Mouse (Mus musculus) liver, embryonic 15.5 days (tissue): ENCODE results near the gene Efr3b. TPM values are rescaled to one million over a fixed set of nuclear protein-coding genes. Genes with fewer than 3 reads are reported as not detected.

Experiments
- ATAC-seq: fragments of 200-750 bp; cut with Nextera tagmentation; 2 replicates; pipeline ENCODE4 v1.8.0; 2017; ENCODE audit warnings: moderate number of reproducible peaks, mild to moderate bottlenecking, moderate library complexity; ENCODE audit not compliant: insufficient read depth
- H3K27ac ChIP-seq: fragments of 300-500 bp; sonication (generic); replicated peaks from 2 replicates; pipeline ENCODE4 v1.5.1; 2015; ENCODE audit warnings: mild to moderate bottlenecking, inconsistent platforms
- H3K27me3 ChIP-seq: fragments of 300-500 bp; sonication (generic); 2 replicates; pipeline ENCODE4 v1.6.1; 2015; ENCODE audit warnings: mild to moderate bottlenecking, inconsistent platforms
- H3K36me3 ChIP-seq: fragments of 300-500 bp; sonication (generic); replicated peaks from 2 replicates; pipeline ENCODE4 v1.6.1; 2015; ENCODE audit warnings: moderate library complexity, mild to moderate bottlenecking, inconsistent platforms
- H3K4me1 ChIP-seq: fragments of 300-500 bp; sonication (generic); replicated peaks from 2 replicates; pipeline ENCODE4 v1.6.1; 2015; ENCODE audit warnings: inconsistent platforms
- H3K4me2 ChIP-seq: fragments of 300-500 bp; sonication (generic); 2 replicates; pipeline ENCODE4 v1.6.1; 2015; ENCODE audit warnings: moderate library complexity, mild to moderate bottlenecking, inconsistent platforms
- H3K4me3 ChIP-seq: fragments of 300-500 bp; sonication (generic); replicated peaks from 2 replicates; pipeline ENCODE4 v1.5.1; 2015; ENCODE audit warnings: mild to moderate bottlenecking, inconsistent platforms
- H3K9ac ChIP-seq: fragments of 300-500 bp; sonication (generic); 2 replicates; pipeline ENCODE4 v1.6.1; 2015; ENCODE audit warnings: moderate library complexity, mild to moderate bottlenecking, inconsistent platforms
- H3K9me3 ChIP-seq: fragments of 300-500 bp; sonication (generic); replicated peaks from 2 replicates; pipeline ENCODE4 v1.6.1; 2016; ENCODE audit warnings: inconsistent platforms
- WGBS: fragments of 180-500 bp; shearing (Covaris S2); methylation state at CpG from one replicate; pipeline ENCODE4 v1.1.7; 2015; ENCODE audit warnings: mixed read lengths; ENCODE audit not compliant: insufficient replicate concordance; 5-methylcytosine and 5-hydroxymethylcytosine counted together
- polyA plus RNA-seq: library from polyadenylated mRNA; unstranded; fragments of >200 nt; fragmentation: Nextera tagmentation; extraction: Ambion mirVana; gene quantifications from 2 replicates; pipeline ENCODE4 v1.2.1, GENCODE M21; 2015

Gene Efr3b
- polyA plus RNA-seq = 0.09 and 0.13 TPM in 2 replicates

DNA sequence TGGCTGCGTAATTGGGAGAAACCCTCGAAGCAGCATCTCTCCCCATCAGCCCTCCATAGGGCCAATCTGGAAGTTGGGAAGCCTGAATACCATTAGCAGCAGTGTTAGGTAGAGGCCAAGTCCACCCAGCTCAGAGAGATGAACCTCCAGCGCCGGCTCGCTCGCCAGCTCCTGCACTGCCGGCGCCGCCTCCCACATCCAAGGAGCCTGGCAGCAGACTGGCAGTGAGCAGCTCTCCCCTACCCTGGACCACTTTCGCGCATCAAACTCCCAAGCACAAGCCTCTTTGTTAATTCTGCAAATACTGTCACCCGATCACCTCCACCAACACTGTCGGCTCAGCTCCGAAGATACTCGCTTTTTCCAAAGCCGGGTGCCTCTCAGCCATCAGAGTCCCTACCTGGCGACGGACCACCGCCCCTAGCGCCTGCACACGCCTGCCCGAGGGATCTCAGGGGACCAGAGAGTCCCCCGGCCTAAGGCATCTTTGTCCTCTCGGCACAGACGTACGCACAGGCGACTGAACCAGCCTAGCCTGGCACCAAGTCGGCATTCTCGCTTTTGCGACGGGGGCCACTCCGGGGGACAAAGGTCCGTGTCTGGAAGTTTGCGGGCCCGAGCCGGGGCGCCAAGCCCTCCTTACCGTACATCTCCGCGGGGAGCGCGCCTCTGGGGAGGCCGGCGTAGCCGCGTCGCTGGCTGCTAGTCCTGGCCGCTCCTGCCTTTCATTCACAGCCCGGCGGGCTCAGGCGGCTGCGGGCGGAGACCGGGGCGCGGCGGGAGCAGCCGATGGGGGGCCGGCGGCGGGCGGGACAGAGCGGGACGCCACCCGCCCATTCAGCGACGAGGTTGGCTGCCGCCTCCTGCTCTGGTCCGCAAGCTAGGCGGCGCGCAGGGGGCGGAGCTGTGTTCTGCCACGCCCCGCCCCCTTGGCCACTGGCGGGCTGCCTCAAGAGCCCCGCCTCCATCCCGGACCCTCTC is at the start of gene Efr3b:
Gene Efr3b, minus strand, starts transcription at position 855 of the 981 bp plus-strand sequence.
- no peaks in the 10 kb centered on the region for H3K9me3 ChIP-seq
- H3K36me3 ChIP-seq = no peaks in the 10 kb centered on the region
- no peak within 1 kb of the TSS for H3K27ac ChIP-seq
- 2% methylated on average over 78 of the region's 78 CpGs for WGBS
- peaks cover 11% of the 10 kb centered on the region; the same call in 1 of the 2 replicates for H3K4me1 ChIP-seq
- peak; percentile 80 for ATAC-seq
- peak within 1 kb of the TSS; percentile 46 for H3K4me3 ChIP-seq
- H3K27me3 ChIP-seq = peaks cover 71% of the 10 kb centered on the region
- H3K9ac ChIP-seq = no peak within 1 kb of the TSS
- peak within 1 kb of the TSS; percentile 73 for H3K4me2 ChIP-seq

- Histone ChIP-seq H3K36me3 (no peaks in the 10 kb centered on the region; the same call in 1 of the 2 replicates), H3K27me3 (no peaks in the 10 kb centered on the region), H3K9ac (no peak overlapping the region), H3K4me2 (peak overlapping the region; percentile 96), H3K27ac (no peak overlapping the region), H3K9me3 (no peaks in the 10 kb centered on the region), H3K4me1 (peaks cover 18% of the 10 kb centered on the region), H3K4me3 (no peak overlapping the region)
- ATAC-seq = no peak
- WGBS = 60% methylated on average over 8 of the region's 8 CpGs
These were observed 44.7 kb upstream of the Efr3b start for GRCm38 (mm10) chr12:4083441-4083840.

DNA sequence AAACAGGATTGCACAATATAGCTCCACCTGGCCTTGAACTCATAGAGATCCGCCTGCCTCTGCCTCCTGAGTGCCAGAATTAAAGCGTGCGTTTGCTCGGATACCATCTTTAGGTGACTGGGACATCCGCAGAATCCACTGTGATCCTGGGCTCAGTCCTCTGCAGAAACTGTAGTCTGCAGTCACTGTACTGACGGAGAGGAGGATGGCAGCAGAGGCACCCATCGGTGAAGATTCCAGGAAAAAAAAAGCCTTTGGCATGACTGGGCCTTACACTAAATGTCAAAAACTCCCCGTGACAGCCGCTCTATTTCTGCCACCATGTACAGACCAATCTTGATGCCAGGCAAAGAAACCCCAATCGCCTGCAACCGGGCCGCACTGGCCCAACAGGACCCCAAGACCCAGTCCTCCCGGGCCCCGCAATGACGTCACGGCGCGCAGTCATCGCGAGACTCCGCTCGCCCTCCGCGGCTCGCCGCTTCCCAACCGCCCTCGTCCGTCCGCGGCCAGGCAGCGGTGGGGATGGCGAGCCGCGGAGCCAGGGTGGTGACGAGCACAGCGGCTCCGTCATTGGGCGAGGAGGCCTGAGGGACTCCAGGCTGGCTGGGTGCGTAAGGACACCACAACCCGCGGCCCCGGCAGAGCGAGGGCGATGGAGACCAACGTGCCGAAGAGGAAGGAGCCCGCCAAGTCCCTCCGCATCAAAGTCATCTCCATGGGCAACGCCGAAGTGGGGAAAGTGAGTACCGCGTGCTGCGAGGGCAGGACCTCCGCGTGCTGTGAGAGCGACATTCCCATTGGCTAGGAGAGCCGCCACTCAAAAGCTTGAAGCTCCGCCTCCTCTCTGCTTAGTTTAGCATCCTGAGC is 43.7 kb upstream of the Efr3b start, which contains the start of gene Dnajc27:
Gene Dnajc27, plus strand, starts transcription at position 452 of the 870 bp plus-strand sequence.
- 6% methylated on average over 59 of the region's 59 CpGs for WGBS
- peak within 1 kb of the TSS; percentile 86 for H3K27ac ChIP-seq
- H3K4me3 ChIP-seq = peak within 1 kb of the TSS; percentile 68
- no peaks in the 10 kb centered on the region for H3K9me3 ChIP-seq
- no peaks in the 10 kb centered on the region for H3K27me3 ChIP-seq
- no peaks in the 10 kb centered on the region; the same call in 1 of the 2 replicates for H3K36me3 ChIP-seq
- ATAC-seq = peak; percentile 93
- H3K4me1 ChIP-seq = peaks cover 18% of the 10 kb centered on the region
- peak within 1 kb of the TSS; percentile 96 for H3K4me2 ChIP-seq
- peak within 1 kb of the TSS; percentile 63 for H3K9ac ChIP-seq

DNA sequence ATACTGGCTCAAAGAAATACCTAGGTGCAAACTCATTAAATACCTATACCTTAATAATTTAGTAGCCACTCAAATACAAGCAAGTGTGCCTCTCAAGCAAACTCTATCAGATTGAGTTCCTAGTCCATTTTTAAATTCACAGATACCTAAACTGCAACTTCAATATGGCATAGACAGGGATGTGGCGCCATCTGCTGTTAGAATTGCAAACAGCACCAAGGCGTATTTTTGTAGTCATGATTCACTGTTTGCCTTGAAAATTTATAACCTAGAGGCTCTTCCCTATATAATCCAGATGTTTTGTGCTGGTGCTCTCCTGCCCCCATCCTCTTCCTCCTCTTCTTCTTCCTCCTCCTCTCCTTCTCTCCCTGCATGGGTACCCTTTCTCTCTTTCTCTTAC is 41.6 kb upstream of the Efr3b start:
- WGBS = 0% methylated on average over 2 of the region's 2 CpGs
- Histone ChIP-seq H3K4me2 (no peak overlapping the region), H3K36me3 (no peaks in the 10 kb centered on the region), H3K9me3 (no peaks in the 10 kb centered on the region), H3K4me1 (peaks cover 18% of the 10 kb centered on the region), H3K4me3 (no peak overlapping the region), H3K9ac (no peak overlapping the region), H3K27ac (no peak overlapping the region), H3K27me3 (no peaks in the 10 kb centered on the region)
- ATAC-seq = no peak

GRCm38 (mm10) chr12:4078069-4078468 is 39.4 kb upstream of the Efr3b start:
- Histone ChIP-seq H3K27ac (no peak overlapping the region), H3K36me3 (no peaks in the 10 kb centered on the region), H3K4me3 (no peak overlapping the region), H3K4me2 (no peak overlapping the region), H3K9me3 (no peaks in the 10 kb centered on the region), H3K4me1 (peaks cover 14% of the 10 kb centered on the region), H3K9ac (no peak overlapping the region), H3K27me3 (no peaks in the 10 kb centered on the region)
- ATAC-seq = no peak
- WGBS = 40% methylated on average over 1 of the region's 1 CpGs

DNA sequence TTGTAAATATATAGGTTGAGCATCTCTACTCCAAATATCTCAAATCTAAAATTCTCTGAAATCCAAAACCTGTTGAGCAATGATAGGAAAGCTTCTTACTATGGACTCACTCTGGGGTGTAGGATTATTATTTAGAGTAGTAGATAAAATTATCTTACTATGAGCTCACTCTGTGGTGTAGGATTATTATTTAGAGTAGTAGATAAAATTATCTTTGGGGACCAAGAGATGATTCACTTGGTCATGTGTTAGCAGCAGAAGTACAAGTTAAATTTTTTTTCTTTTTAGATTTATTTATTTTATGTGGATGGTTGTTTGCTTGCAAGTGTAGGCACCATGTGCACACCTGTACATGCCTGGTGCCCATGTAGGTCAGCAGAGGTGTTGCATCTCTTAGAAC is 37.7 kb upstream of the Efr3b start:
- no peak overlapping the region for H3K27ac ChIP-seq
- H3K27me3 ChIP-seq = 0 out of 2 replicates have a peak, but pooled peaks cover 6% of the 10 kb centered on the region
- H3K9ac ChIP-seq = no peak overlapping the region
- no peak overlapping the region for H3K4me3 ChIP-seq
- no peaks in the 10 kb centered on the region for H3K9me3 ChIP-seq
- H3K36me3 ChIP-seq = no peaks in the 10 kb centered on the region
- ATAC-seq = no peak
- H3K4me1 ChIP-seq = no peaks in the 10 kb centered on the region
- H3K4me2 ChIP-seq = no peak overlapping the region

DNA sequence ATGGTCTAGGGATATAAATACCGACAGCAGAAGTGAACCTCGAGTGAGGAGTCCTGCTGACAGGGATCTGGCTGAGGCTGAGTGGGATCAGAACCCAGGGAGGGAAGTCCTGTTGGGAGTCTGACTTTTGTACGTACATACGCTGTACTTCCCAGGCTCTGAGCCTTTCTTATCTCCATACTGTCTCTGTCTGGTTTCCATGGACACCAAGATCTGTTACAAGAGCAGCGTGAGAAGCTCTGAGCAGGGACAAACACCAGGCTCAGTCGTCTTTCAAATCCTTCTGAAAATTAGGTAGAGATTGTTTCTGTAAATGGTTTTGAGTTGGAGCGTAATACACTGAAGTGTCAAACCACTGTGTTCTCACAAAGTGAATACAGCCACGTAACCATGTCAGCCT is 36.7 kb upstream of the Efr3b start:
- H3K9me3 ChIP-seq = no peaks in the 10 kb centered on the region
- no peak overlapping the region for H3K4me3 ChIP-seq
- ATAC-seq = no peak
- H3K4me1 ChIP-seq = no peaks in the 10 kb centered on the region
- 0 out of 2 replicates have a peak, but pooled peaks cover 6% of the 10 kb centered on the region for H3K27me3 ChIP-seq
- H3K9ac ChIP-seq = no peak overlapping the region
- no peaks in the 10 kb centered on the region for H3K36me3 ChIP-seq
- no peak overlapping the region for H3K4me2 ChIP-seq
- no peak overlapping the region for H3K27ac ChIP-seq
- 50% methylated on average over 8 of the region's 8 CpGs for whole genome bisulfite sequencing

DNA sequence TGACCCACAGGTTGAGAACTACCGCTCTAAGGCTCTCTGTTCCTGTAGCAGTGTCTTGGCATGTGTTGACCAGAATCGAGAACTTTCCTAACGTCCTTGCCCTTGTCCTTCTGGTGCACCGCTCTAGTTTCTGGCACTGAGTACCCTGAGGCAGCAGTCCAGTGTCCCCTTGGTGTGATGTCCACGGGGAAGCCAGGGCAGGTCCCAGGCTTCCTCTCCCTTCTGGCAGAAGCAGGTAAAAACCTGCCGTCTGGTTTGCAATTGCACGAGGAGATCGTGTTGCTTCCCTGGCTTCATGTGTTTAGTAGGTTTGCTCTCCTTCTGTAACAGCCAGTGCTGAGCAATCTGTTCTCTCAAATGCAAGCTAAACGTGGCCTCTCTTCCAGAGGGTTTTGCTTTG is 33.0 kb upstream of the Efr3b start:
- H3K27me3 ChIP-seq = 0 out of 2 replicates have a peak, but pooled peaks cover 6% of the 10 kb centered on the region
- no peaks in the 10 kb centered on the region for H3K36me3 ChIP-seq
- no peak overlapping the region for H3K9ac ChIP-seq
- H3K4me1 ChIP-seq = no peaks in the 10 kb centered on the region
- ATAC-seq = no peak
- H3K27ac ChIP-seq = no peak overlapping the region
- WGBS = 74% methylated on average over 9 of the region's 9 CpGs
- H3K4me3 ChIP-seq = no peak overlapping the region
- no peak overlapping the region for H3K4me2 ChIP-seq
- H3K9me3 ChIP-seq = no peaks in the 10 kb centered on the region

DNA sequence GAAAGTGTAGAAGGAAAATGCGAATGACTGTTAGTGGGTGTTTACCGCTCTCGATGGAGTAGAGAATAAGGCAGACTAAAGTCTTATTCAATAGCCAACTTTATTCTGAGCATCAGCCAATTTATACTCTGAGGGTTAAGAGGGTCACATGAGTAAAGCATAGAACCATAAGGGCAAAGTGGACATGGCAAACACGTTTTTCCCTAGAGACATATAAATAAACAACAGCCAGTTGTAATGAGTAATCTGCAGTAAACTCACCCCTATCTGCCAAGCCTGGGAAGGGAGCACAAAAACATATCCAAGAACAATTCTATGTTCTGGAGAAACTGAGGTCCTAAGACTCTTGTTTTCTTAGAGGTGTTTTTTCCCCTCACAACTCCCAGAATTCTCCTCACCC is 29.8 kb upstream of the Efr3b start:
- Histone ChIP-seq H3K9me3 (no peaks in the 10 kb centered on the region), H3K36me3 (no peaks in the 10 kb centered on the region), H3K9ac (no peak overlapping the region), H3K4me1 (peaks cover 15% of the 10 kb centered on the region), H3K4me2 (no peak overlapping the region), H3K27me3 (0 out of 2 replicates have a peak, but pooled peaks cover 6% of the 10 kb centered on the region), H3K4me3 (no peak overlapping the region), H3K27ac (no peak overlapping the region)
- no peak for ATAC-seq
- 77% methylated on average over 4 of the region's 4 CpGs for WGBS

- H3K9me3 ChIP-seq = no peaks in the 10 kb centered on the region
- H3K36me3 ChIP-seq = no peaks in the 10 kb centered on the region
- H3K4me2 ChIP-seq = no peak overlapping the region
- H3K27ac ChIP-seq = no peak overlapping the region
- H3K4me3 ChIP-seq = no peak overlapping the region
- H3K27me3 ChIP-seq = no peaks in the 10 kb centered on the region
- WGBS = 64% methylated on average over 6 of the region's 6 CpGs
- no peak for ATAC-seq
- H3K9ac ChIP-seq = no peak overlapping the region
- H3K4me1 ChIP-seq = peaks cover 15% of the 10 kb centered on the region
These were observed 28.2 kb upstream of the Efr3b start for GRCm38 (mm10) chr12:4066681-4067459.
